Mouse (Mus musculus) small intestine, adult 2 months (tissue): ENCODE measurements around the gene Rpl35a.

Source experiments
- CTCF ChIP-seq: fragments of 200-500 bp; IDR thresholded peaks from 2 replicates; pipeline ENCODE4 v1.5.1; 2012; ENCODE audit warnings: low read depth, mild to moderate bottlenecking, control low read depth, inconsistent platforms, low read length, moderate library complexity, mixed read lengths; ENCODE audit not compliant: insufficient replicate concordance, insufficient read length; ENCODE audit errors: extremely low read depth
- POLR2A ChIP-seq: fragments of 200-500 bp; IDR thresholded peaks from 2 replicates; pipeline ENCODE4 v1.6.1; 2012; ENCODE audit warnings: low read depth, mild to moderate bottlenecking, control low read depth, inconsistent platforms, low read length, moderate library complexity

DNA sequence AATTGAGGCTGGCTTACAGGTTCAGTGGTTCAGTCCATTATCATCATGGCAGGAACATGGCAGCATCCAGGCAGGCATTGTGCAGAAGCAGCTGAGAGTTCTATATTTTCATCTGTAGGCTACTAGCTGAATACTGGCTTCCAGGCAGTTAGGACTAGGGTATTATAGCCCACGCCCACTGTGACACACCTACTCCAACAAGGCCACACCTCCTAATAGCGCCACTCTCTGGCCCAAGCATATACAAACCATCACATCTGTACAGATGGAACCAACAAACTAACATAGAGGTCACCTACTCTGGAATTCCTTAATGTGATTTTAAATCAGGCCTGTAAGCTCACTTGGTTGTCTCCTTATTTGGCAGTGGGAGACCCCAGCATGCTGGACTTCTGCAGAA is 7.6 kb upstream of the Rpl35a start:
- TF ChIP-seq CTCF: no peak
- TF ChIP-seq POLR2A: no peak
